Mouse (Mus musculus) frontal cortex, postnatal 36 days (tissue): ENCODE results near the gene Prpf40b.
"Not testable (repeated sequence)": the region's sequence is repeated elsewhere in the genome, so short reads cannot be mapped to it uniquely, and the experiment has no call there.

Experiments used
- DNase-seq, 2 experiments: peaks; one replicate each; pipeline ENCODE4 v3.0.0; 2022; ENCODE audit warnings: low spot score in 2 of 2

Prpf40b gene

DNA sequence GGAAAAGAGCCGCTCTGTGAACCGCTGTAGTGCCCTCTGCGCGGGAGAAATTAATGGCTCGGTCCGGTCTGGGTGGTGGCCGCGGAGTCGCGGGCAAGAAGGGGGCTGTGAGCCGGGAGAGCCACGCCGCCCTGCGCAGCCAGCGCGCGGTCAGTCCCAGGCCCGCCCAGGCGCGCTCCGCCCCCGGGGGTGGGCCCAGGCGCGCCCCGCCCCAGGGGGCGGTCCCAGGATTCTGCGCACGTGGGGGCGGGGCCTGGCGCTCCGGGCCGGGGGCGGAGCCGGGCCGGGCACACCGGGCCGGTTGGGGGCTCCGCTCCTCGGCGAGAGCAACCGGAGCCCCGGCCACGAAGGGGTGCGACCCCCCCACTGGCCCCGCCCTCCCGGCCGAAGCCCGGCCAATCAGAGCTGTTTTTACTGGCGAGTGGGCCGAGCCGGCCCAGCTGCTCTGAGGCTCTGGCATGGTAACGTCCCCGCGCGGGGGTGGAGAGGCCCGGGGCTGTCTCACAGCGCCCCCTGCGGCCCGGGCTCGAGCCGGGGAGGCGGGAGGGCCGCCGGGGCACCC lies at the start of gene Prpf40b:
Gene Prpf40b (plus strand): TSS at position 275 of the 562 bp plus-strand sequence.
- DNase-seq, result peak; percentile 95 to 96

DNA sequence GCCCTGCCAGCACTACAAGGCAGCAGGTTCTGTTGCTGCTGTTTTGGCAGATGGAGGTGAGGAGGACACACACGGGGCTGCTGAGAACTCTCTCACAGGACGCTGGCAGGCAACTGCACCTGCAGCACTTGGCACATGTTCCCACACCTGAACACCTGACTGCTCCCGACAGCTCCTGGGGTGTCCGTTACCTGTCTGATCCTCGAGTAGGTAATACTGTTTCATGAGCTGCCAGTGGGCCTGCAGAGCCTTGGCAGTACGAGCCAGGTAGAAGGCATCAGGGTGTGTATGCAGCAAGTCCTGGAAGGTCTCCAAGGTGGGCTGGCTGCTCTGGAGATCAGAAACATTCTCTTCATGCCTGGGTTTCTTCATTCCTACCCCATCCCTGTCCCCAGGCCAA lies 48.2 kb upstream of the Prpf40b start:
- not testable (repeated sequence) for DNase-seq

DNA sequence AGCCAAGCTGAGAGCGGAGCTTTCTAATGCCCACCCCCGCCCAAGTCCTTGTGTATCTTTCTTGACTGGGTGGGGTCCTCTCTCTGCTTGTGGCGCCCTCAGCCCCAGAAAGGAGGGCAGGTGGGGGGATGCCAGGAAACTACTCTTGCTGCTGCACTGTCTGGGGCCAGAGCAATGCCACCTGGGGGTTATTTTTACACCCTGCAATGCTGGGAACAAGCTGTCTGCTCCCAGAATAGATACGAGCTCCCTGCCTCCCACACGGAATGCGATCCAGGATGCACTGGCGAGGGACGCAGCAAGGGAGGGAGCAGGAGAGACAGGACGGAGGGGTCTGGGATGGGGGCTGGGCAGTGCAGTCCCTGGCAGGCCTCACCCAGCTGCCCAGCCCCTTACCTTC lies 45.9 kb upstream of the Prpf40b start:
- DNase-seq, result peak; percentile 81 to 90

DNA sequence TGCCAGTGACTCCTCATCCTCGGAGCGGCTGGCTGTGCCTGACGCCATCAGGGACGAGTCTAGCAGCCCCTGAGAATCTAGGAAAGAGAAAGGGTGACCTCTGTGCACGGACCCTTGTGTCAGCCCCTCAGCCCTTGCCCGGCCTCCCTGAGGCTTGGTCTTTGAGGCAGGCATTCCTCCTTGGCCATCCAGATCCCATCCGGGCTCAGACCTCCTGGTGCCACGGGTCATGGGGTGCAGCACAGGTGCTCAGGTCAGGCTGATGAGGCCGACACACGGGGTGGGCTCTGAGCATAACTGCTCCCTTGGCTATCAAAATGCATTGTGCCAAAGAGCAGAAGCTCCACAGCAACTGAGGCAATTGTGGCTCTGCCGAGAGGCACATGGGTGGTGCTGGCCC lies 44.9 kb upstream of the Prpf40b start:
- no peak for DNase-seq

DNA sequence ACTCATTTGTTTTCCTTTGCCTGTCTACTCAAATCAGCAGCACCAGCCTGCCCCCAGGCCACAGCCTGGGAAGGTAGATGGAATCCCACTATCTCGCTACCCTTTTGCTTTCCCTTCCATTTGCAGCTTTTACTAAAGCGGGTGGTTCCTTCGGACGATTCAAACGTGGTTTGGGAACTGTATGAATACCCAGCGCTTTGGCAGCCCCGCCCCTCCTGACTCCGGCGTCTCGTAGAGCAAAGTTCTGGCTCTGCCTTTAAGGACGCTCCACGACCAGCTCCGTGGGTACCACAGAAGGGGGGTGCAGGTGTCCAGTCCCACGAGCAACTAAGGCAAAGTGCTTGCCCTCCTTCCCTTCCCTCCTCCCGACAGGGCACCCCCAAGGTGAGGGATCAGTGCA lies 43.8 kb upstream of the Prpf40b start:
- not testable (repeated sequence) for DNase-seq

DNA sequence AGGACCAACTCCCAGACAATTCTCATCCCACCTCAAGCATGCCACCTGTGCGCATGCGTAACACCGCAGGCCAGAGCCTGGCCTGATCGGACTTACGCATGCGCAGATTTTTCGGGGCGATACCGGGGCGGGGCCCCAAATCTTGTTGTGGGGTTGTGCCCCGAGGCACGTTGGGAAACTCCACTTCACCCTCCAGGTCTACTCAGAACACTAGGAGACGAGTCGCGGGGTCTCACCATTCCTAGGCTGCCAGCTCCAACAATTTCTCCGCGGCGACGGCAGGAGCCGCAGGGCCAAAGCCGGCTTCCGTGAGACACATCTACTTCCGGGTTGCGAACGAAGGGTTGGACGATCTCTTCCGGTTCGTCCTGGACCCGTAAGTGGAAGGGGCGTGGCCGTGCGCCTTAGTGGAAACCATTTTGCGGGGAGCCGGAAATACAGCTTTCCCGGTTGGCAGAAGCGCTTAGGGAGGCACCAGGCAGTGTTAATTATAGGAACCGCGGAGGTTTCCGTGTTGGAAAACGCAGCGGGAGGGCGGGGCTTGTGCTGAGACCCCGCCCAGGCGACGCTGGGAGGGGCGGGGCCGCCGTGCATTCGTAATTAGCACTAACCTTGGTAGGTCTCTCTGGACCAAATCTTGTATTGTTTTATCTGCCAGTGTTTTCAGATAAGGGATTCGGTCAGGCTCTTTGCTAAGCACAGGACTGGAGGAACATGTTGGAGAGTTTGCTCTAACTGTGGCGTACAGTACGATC lies 43.1 kb upstream of the Prpf40b start, which contains the start of gene Mcrs1:
Gene Mcrs1 (minus strand): TSS at position 336 of the 755 bp plus-strand sequence.
- DNase-seq, result peak; percentile 97 to 99

DNA sequence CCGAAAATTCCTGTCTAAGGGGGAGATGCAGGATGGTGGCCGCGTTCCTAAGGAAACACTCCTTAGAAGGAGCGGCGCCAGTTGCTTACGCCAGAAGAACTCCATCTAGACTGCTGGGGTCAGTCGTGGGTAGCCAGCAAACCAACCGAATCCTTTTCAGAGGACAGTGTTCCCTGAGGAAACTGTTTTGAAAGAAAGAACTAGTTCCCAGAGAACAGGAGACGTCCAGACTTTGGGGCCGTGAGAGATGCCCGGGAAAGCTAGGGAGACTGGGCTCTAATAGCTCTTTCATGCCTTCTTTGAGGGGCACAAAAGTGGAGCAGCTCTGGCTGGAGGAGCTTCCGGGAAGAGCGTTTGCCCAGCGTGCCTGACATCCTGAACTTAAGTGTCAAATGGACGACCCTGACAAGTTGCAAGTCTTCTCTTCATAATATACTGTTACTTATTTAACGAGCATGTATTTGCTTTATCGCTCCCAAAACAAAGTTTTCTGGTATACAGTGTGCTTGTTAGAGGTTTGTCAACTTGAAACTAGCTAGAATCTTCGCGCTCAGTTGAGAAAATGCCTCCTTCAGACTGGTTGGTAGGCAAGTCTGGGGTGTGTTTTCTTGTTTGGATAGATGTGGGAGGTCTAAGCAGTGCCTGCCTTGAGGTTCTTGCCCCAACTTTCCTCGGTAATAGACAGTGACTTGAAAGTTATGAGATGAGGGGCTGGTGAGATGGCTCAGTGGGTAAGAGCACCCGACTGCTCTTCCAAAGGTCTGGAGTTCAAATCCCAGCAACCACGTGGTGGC lies 42.3 kb upstream of the Prpf40b start:
- no peak for DNase-seq

DNA sequence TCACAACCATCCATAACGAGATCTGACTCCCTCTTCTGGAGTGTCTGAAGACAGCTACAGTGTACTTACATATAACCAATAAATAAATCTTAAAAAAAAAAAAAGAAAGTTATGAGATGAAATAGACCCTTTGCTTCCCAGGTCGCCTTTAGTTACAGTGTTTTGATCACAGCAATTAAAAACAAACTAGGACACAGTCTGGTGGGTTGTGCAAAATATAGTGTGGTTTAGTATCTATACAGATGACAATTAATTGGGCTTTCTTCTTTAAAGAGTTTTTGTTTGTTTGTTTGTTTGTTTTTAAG lies 41.8 kb upstream of the Prpf40b start:
- DNase-seq, result not testable (repeated sequence)

DNA sequence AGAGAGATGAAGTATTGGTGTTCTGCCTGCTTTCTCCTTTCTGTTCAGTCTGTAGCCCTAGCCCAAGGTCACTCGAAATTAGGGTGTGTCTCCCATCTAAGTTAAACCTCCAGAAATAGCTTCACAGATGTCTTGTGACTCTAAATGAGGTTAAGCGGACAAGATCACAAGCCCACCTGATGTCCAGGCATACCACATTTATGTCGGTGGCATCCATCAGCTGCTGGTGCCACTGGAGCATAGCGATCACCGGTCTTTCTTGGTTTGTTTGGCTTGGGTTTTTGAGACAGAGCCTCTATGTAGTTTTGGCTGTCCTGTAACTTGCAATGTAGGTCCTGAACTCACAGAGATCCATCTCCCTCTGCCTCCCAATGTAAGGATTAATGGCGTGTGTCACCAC lies 41.1 kb upstream of the Prpf40b start:
- DNase-seq, result no peak

DNA sequence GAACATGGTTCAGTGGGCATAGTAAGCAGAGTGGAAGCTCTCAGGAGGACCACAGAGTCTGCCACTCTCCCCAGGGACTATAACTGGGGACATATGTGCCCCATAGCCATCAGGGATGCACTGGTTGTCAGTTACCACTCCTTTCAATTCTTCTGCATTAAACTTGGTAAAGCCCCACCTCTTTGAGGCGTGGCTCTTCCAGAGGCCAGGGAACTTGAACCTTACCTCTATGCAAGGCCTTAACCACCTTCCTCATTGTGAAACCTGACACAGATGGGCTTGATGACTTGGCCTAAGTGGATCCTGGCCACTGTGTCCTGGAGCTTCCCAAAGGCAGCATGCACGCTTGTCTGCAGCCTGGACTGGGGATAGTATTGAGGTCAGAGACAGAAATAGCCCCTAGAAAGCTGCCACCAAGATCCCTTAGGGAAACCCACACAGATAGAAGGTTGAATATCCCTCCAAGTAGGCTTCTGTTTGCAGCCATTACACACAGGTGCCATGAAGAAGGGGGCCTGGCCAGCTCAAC lies 40.3 kb upstream of the Prpf40b start:
- no peak for DNase-seq

DNA sequence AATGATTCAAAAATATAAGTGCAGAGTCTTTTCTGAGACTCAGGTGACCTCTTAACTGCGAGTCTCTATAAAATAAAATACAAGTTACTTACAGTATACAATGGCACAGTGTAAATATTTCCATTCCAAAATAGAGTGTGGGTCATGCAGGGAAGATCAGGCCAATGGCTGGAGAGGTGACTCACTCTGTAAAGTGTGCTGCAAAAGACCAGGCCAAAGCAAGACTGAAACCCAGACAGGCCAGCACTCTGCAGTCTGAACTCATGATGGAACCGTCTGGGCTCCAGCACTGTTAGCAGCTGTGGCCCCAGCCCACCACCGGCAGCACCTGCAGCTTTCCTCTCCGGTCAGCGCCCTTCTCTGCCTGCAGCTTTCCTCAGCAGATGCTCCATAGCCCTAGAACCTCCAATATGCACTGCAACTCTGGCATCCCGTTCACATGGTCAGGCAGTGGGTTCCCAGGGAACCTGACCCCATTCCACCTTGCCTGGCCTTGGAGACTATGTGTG lies 39.6 kb upstream of the Prpf40b start:
- DNase-seq, result no peak

DNA sequence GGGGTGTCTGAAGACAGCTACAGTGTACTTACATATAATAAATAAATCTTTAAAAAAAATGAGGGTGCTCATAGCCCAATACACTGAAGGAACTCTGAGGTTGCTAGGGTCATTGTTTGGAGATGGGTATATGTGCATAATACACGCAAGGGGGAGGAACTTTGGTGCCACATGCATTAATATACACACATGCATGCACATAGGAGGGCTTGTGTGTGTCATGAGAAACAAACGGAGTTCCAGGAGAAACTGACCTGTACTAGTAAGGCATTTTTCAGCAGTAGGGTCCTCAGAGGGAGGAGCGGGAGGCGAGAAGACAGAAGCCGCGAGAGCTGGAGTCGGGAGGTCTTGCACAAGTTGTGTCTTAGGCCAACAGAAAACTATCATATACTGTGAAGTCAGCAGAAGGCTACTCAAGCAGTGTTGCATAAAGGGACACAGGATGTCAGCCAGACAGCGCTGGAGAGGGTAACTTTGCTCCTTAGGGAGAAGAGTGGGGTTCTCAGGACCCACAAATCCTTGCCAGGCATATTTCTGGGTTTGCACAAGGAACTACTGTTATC lies 35.6 kb upstream of the Prpf40b start:
- no peak for DNase-seq

DNA sequence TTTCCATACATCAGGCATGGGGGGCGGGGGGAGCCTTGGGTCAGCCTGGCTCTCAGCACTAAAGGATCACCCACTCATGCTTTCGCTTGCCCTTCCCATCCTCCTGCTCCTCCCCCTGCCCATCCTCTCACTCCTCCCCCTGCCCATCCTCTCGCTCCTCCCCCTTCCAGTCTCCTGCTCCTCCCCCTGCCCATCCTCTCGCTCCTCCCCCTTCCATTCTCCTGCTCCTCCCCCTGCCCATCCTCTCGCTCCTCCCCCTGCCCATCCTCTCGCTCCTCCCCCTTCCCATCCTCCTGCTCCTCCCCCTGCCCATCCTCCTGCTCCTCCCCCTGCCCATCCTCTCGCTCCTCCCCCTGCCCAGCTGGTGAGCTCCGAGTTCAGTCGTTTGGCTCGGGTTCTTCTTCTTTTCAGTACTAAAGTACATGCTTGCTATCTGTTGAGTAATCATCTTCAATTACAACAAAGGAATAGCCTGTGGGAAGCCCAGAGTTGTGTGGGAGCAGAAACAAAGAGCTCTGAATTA lies 35.1 kb upstream of the Prpf40b start:
- peak in 1 of 2 experiments; percentile 39 for DNase-seq

DNA sequence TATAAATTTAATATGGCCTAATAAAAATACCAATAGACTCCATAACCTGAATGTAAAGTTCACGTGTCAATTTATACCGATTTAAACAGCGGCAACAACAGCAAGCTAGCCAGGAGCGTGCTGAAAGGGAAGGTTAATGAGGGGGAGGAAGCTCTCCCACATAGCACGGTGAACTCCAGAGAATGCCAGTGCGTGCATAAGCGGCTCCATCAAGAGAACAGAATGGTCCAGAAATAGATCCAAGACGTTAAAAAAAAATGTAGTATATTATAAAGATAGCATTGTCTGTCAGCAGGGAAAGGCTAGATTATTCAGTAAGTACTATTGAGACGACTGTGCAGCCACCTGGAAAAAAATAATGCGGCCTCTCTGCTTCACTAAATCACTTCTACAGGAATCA lies 32.2 kb upstream of the Prpf40b start:
- peak in 1 of 2 experiments; percentile 23 for DNase-seq

DNA sequence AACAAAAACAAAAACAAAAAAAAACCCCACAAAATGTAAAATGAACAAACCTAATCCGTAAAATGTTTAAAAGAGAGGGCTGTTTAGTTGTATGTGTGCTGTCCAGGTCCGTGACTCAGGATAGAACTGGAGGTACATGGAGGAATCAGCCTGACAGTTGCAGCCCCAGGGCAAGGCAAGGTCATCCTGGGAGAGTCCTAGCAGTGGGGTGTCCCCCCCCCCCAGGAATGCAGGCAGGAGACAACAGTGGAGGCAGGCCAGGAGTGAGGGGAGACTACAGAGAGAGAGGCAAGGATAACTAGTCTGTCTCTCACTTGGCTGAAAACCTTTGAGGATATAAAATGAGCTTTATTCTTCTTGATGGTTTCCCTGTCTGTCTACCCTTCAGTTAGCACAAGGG lies 30.5 kb upstream of the Prpf40b start:
- DNase-seq, result no peak

DNA sequence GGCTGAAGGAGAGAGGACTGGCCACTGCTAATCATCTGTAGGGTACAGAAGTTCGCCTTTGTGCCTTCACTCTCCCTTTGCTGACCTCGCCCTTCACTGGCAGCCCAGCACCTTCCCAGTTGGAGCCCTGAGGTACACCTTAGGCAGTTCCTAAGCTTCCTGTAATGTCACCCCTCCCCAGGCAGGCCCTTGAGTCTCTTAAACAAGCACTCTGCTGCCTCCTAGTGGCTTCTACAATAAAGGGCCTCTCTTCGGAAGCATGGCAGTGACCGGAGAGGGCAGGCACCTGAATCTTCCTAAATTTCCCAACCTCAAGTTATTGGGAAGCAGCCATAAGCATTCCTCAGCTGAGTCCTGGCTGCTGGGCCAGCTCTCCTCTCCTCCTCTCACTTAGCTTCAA lies 29.2 kb upstream of the Prpf40b start:
- DNase-seq, result peak; percentile 52 to 79

DNA sequence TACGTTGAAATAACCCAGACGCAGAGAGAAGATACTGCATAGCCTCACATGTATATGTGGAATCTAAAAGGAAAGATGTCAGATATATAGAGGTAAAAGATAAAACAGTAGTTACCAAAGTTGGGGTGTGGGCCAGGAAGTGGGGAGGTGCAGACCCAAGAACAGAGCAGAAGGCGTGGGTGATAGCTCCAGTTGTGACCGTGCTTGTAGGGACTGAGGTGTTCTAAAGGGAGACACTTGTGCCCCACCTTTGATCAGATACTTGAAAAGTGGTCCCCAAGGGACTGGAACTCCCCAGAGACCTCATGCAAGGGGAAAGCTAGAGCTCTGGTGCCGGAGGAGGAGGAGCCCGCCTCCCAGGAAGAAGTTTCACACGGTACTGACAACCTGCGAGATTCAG lies 18.8 kb upstream of the Prpf40b start:
- no peak for DNase-seq

DNA sequence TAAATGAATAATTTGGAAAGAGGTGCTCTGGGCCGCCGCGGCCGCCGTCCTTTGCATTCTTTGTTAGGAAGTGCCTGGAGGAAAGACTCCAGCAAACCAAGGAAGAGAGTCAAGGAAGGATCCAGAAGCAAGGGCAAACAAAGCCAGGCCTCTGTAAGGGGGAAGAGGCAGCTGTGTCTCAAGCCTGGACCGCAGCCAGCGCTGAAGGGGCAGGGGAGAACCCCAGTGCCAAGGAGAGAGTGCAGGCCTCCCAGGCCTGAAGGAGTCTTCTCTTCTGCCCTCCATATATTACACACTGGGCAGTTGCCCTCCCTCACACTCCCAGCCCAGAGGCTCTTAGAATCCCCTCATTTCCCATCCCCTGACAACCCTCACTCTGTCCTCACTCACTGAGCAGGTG lies 16.6 kb upstream of the Prpf40b start:
- DNase-seq, result no peak

DNA sequence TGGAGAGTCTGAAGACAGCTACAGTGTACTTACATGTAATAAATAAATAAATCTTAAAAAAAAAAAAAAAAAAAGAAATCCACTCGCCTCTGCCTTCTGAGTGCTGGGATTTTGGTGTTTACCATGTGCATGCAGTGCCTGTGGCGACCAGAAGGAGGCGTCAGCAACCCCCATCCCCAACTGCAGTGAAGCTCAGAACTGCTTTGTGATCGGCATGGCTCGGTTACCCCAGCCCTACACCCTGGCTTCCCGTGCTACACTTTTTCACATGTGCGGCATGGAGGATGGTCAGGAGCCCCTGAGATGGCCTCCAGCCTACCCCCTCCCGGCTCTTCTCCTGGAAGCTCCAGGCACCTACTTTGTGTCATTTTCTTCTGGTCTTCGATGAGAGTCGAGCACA lies 11.4 kb upstream of the Prpf40b start:
- DNase-seq, result no peak

DNA sequence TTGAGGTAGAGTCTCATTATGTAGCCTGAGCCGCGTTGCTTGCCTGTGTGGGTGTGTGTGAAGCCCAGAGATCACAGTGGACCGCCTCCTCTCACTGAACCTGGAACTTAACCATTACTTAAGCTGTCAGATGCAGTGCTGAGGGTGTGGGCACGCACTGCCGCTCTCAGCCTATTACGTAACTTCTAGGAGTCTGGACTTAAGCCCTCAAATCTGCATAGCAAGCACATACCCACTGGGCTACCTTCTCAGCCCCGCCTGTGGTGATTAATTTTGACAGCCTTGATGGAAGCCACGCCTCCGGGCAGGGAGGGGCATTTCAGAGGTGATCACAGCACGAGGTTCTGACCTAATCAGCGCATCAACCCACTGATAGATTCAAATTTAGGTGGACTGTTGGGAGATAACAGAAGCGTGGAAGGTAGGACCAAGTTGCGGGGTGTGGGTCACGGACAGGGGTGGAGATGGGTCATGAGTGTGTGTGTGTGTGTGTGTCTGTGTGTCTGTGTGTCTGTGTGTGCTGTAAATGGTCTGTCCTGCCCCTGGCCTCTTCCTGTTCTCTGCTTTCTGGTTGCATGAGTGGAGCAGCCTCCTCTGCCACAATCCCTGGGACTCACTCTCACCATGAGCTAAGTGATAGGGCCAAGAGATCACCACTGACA lies 10.2 kb upstream of the Prpf40b start:
- no peak for DNase-seq

DNA sequence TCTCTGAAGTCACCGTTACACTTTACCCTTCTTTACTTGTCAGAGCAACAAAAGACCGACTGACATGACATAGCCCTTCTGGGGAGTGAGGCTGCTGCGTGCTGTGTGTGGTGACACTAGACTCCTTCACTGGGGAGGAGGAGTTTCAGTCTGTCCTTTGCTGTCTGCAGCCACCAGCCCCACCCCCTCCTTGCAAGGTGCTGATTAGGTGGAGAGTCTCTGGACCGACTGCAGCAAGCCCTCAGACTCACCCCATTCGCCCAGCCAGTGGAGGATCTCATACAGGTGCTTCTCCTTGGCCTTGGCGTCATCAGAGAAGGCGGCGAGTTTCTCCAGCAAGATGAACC lies 9.7 kb upstream of the Prpf40b start:
- no peak for DNase-seq
